10 mouse cellular contexts compared by ENCODE assay signal in genomic region chr2:25663511-25663910, GRCm38 (mm10). TPM values are rescaled to one million over a fixed set of nuclear protein-coding genes. Genes with fewer than 3 reads are reported as not detected.
DNase-seq lines count a peak whose midpoint lies in the region; TF ChIP-seq lines count a peak whose summit lies in the region.
"Had no signal": no experiment of that assay in that cellular context is flagged by ENCODE, and none has a peak within 500 bp of the region (broad histone marks: within the 10 kb centered on the region; RNA-seq: fewer than 3 reads in every experiment).

No protein-coding gene starts in this region.

- DNase-seq in gastrocnemius, adult 18-20 months (ENCODE audit: low spot score): peak; percentile 43
- DNase-seq in gastrocnemius, postnatal 25 days: no peak
- no peak for DNase-seq in testis, postnatal 14 days (ENCODE audit: low spot score)
- peak; percentile 30 for DNase-seq in c-Kit-positive CD71-negative TER-119-negative erythroid progenitor cells, embryonic 14.5 days (ENCODE audit: low read depth)
- DNase-seq in heart, postnatal 36 days: peak; percentile 33 to 52
- peak; percentile 31 for DNase-seq in lung, adult 2 months
- peak; percentile 81 for DNase-seq in thymus, adult 2 months

- H3K4me1 ChIP-seq in testis, adult 2 months (ENCODE audit: control insufficient read depth, insufficient read depth, low read length): no peaks in the 10 kb centered on the region
- H3K4me1 ChIP-seq in lung, adult 2 months (ENCODE audit: control insufficient read depth, insufficient read depth, low read length): no peaks in the 10 kb centered on the region
- H3K4me1 ChIP-seq in thymus, adult 2 months (replicated peaks; ENCODE audit: control insufficient read depth, insufficient read depth, low read length): no peaks in the 10 kb centered on the region
- H3K4me1 ChIP-seq: neural tube, embryonic 13.5 days had no signal

- WGBS in lung, adult 2 months: 50% methylated on average over 1 of the region's 1 CpGs
- 33% methylated on average over 1 of the region's 1 CpGs for WGBS in thymus, adult 2 months

- intact Hi-C loops in heart, postnatal 36 days (cut with DNase I): no loop called here

- H3K36me3 ChIP-seq in testis, adult 2 months (ENCODE audit: control insufficient read depth, insufficient read depth, low read length): no peaks in the 10 kb centered on the region
- no peaks in the 10 kb centered on the region for H3K36me3 ChIP-seq in thymus, adult 2 months (ENCODE audit: control insufficient read depth, insufficient read depth, low read length)
- H3K36me3 ChIP-seq: neural tube, embryonic 13.5 days had no signal

- H3K27me3 ChIP-seq in testis, adult 2 months (ENCODE audit: control insufficient read depth, insufficient read depth, low read length): no peaks in the 10 kb centered on the region
- H3K27me3 ChIP-seq in thymus, adult 2 months (ENCODE audit: control insufficient read depth, insufficient read depth, low read length): no peaks in the 10 kb centered on the region
- H3K27me3 ChIP-seq: neural tube, embryonic 13.5 days had no signal

- no peak overlapping the region for H3K4me3 ChIP-seq in testis, adult 2 months (ENCODE audit: control insufficient read depth, low read depth, low read length)
- no peak overlapping the region for H3K4me3 ChIP-seq in lung, adult 2 months (replicated peaks; ENCODE audit: extremely low read depth, low read depth, low read length)
- H3K4me3 ChIP-seq in thymus, adult 2 months (ENCODE audit: control insufficient read depth, insufficient read depth, low read length): no peak overlapping the region
- H3K4me3 ChIP-seq: neural tube, embryonic 13.5 days had no signal

- no peak for TF ChIP-seq POLR2A in testis, adult 2 months (IDR thresholded peaks at IDR 0.05; ENCODE audit: control insufficient read depth, low read depth, low read length)
- TF ChIP-seq POLR2A in lung, adult 2 months (IDR thresholded peaks at IDR 0.05; ENCODE audit: borderline replicate concordance, extremely low read depth, low read depth, low read length): no peak
- no peak for TF ChIP-seq POLR2A in thymus, adult 2 months (IDR thresholded peaks at IDR 0.05; ENCODE audit: control insufficient read depth, extremely low read depth, insufficient read depth, low read length, poor library complexity)

- H3K27ac ChIP-seq in testis, adult 2 months (ENCODE audit: control insufficient read depth, insufficient read depth, low read depth, low read length): no peak overlapping the region
- no peak overlapping the region for H3K27ac ChIP-seq in thymus, adult 2 months (ENCODE audit: control insufficient read depth, insufficient read depth, low read length)
- H3K27ac ChIP-seq: neural tube, embryonic 13.5 days had no signal

- TF ChIP-seq CTCF in testis, adult 2 months (IDR thresholded peaks at IDR 0.05; ENCODE audit: control insufficient read depth, insufficient read depth, insufficient replicate concordance, low read depth, low read length): peak; percentile 66; the same call in 1 of the 2 replicates
- peak; percentile 73 for TF ChIP-seq CTCF in lung, adult 2 months (IDR thresholded peaks at IDR 0.05; ENCODE audit: insufficient read depth, low read length)
- no peak for TF ChIP-seq CTCF in thymus, adult 2 months (IDR thresholded peaks at IDR 0.05; ENCODE audit: borderline replicate concordance, control insufficient read depth, extremely low read depth, insufficient read depth, low read length, poor library complexity)

RNA-seq across cellular contexts. Expression of gene Lcn5, which starts 5.8 kb away (rescaled TPM):
- not detected for total RNA-seq in gastrocnemius, adult 18-20 months (2021)
- not detected for total RNA-seq in gastrocnemius, postnatal 25 days (2021)
- not detected in 2 replicates for polyA plus RNA-seq in testis, adult 2 months (2012; rRNA removed)
- total RNA-seq in heart, postnatal 36 days (2021): not detected
- not detected in 2 replicates for polyA plus RNA-seq in lung, adult 2 months (2012; rRNA removed)
- polyA plus RNA-seq in thymus, adult 2 months (2012; rRNA removed): not detected in 2 replicates
- total RNA-seq: layer of hippocampus, adult 18-20 months had no signal
- polyA plus RNA-seq: neural tube, embryonic 13.5 days had no signal

RNA-seq across cellular contexts. Expression of gene Lcn8, which starts 10.6 kb away (rescaled TPM):
- total RNA-seq in gastrocnemius, adult 18-20 months (2021): 1 to 10 TPM; 4.5 to 5.0 TPM
- total RNA-seq in gastrocnemius, postnatal 25 days (2021): 10 to 100 TPM in 1 of 2 experiments, 1 to 10 TPM in 1; 5.7 to 20.3 TPM
- polyA plus RNA-seq in testis, adult 2 months (2012; rRNA removed): not detected in 2 replicates
- under 1 TPM in 1 of 2 experiments, not detected in 1; 0.73 TPM for total RNA-seq in heart, postnatal 36 days (2021)
- not detected in 2 replicates for polyA plus RNA-seq in lung, adult 2 months (2012; rRNA removed)
- polyA plus RNA-seq in thymus, adult 2 months (2012; rRNA removed): 0.24 TPM in 1 of 2 replicates, not detected in the other
- total RNA-seq: layer of hippocampus, adult 18-20 months had no signal
- polyA plus RNA-seq: neural tube, embryonic 13.5 days had no signal

RNA-seq across cellular contexts. Expression of gene Lcn6, which starts 13.1 kb away (rescaled TPM):
- total RNA-seq in gastrocnemius, adult 18-20 months (2021): not detected
- not detected for total RNA-seq in gastrocnemius, postnatal 25 days (2021)
- polyA plus RNA-seq in testis, adult 2 months (2012; rRNA removed): not detected in 2 replicates
- not detected for total RNA-seq in heart, postnatal 36 days (2021)
- not detected in 2 replicates for polyA plus RNA-seq in lung, adult 2 months (2012; rRNA removed)
- polyA plus RNA-seq in thymus, adult 2 months (2012; rRNA removed): 0.20 and 0.26 TPM in 2 replicates
- total RNA-seq: layer of hippocampus, adult 18-20 months had no signal
- polyA plus RNA-seq: neural tube, embryonic 13.5 days had no signal

RNA-seq across cellular contexts. Expression of gene Lcn10, which starts 19.0 kb away (rescaled TPM):
- total RNA-seq in gastrocnemius, adult 18-20 months (2021): not detected
- not detected for total RNA-seq in gastrocnemius, postnatal 25 days (2021)
- polyA plus RNA-seq in testis, adult 2 months (2012; rRNA removed): not detected in 2 replicates
- not detected for total RNA-seq in heart, postnatal 36 days (2021)
- polyA plus RNA-seq in lung, adult 2 months (2012; rRNA removed): not detected in 2 replicates
- 0.73 and 0.84 TPM in 2 replicates for polyA plus RNA-seq in thymus, adult 2 months (2012; rRNA removed)
- total RNA-seq: layer of hippocampus, adult 18-20 months had no signal
- polyA plus RNA-seq: neural tube, embryonic 13.5 days had no signal

RNA-seq across cellular contexts. Expression of gene Fcna, which starts 35.7 kb away (rescaled TPM):
- 1 to 10 TPM; 2.4 to 3.0 TPM for total RNA-seq in gastrocnemius, adult 18-20 months (2021)
- total RNA-seq in gastrocnemius, postnatal 25 days (2021): 1 to 10 TPM; 3.9 to 8.5 TPM
- 0.07 and 0.54 TPM in 2 replicates for polyA plus RNA-seq in testis, adult 2 months (2012; rRNA removed)
- total RNA-seq in heart, postnatal 36 days (2021): 1 to 10 TPM; 5.2 to 7.5 TPM
- 3.5 and 8.2 TPM in 2 replicates for polyA plus RNA-seq in lung, adult 2 months (2012; rRNA removed)
- polyA plus RNA-seq in thymus, adult 2 months (2012; rRNA removed): 7.8 TPM in 2 replicates

Comparison
In these comparisons a context has a peak if more than half of its experiments do, and no peak if none do; other contexts are left out.
1. DNase-seq: peak in gastrocnemius, adult 18-20 months (single experiment), c-Kit-positive CD71-negative TER-119-negative erythroid progenitor cells, embryonic 14.5 days (single experiment), heart, postnatal 36 days (2 of 2), lung, adult 2 months (single experiment) and thymus, adult 2 months (single experiment); none in gastrocnemius, postnatal 25 days (single experiment) and testis, postnatal 14 days (single experiment).